In genomic region chr6:29388606-29389080, GRCm38 (mm10) we compare ENCODE assay signal across 8 mouse cellular contexts. TPM values are rescaled to one million over a fixed set of nuclear protein-coding genes. Genes with fewer than 3 reads are reported as not detected.
DNase-seq lines count a peak whose midpoint lies in the region; ATAC-seq and TF ChIP-seq lines count a peak whose summit lies in the region.

No protein-coding gene starts in this region.

- H3K4me1 ChIP-seq in embryonic facial prominence, embryonic 15.5 days, result peaks cover 25% of the 10 kb centered on the region
- H3K4me1 ChIP-seq in intestine, postnatal 0 days (replicated peaks; ENCODE audit: control insufficient read depth, insufficient read depth, low read length), result no peaks in the 10 kb centered on the region
- peaks cover 14% of the 10 kb centered on the region for H3K4me1 ChIP-seq in midbrain, embryonic 10.5 days
- H3K4me1 ChIP-seq in stomach, postnatal 0 days (replicated peaks; ENCODE audit: control insufficient read depth, insufficient read depth), result peaks cover 4% of the 10 kb centered on the region; the same call in 1 of the 2 replicates

- H3K9ac ChIP-seq in embryonic facial prominence, embryonic 15.5 days, result no peak overlapping the region; the same call in 1 of the 2 replicates
- H3K9ac ChIP-seq in intestine, postnatal 0 days (ENCODE audit: low read depth, low read length), result no peak overlapping the region
- H3K9ac ChIP-seq in stomach, postnatal 0 days (ENCODE audit: low read length), result no peak overlapping the region; the same call in 1 of the 2 replicates

- H3K4me2 ChIP-seq in embryonic facial prominence, embryonic 15.5 days (replicated peaks), result peak overlapping the region; percentile 47
- H3K4me2 ChIP-seq in intestine, postnatal 0 days (replicated peaks; ENCODE audit: low read depth), result peak overlapping the region; percentile 42
- peak overlapping the region; percentile 42 for H3K4me2 ChIP-seq in stomach, postnatal 0 days (replicated peaks; ENCODE audit: low read depth)

- H3K36me3 ChIP-seq in embryonic facial prominence, embryonic 15.5 days, result no peaks in the 10 kb centered on the region
- H3K36me3 ChIP-seq in intestine, postnatal 0 days (ENCODE audit: control insufficient read depth, insufficient read depth), result no peaks in the 10 kb centered on the region
- no peaks in the 10 kb centered on the region for H3K36me3 ChIP-seq in midbrain, embryonic 10.5 days
- H3K36me3 ChIP-seq in stomach, postnatal 0 days (ENCODE audit: control insufficient read depth, insufficient read depth, low read length), result no peaks in the 10 kb centered on the region

- H3K27ac ChIP-seq in embryonic facial prominence, embryonic 15.5 days (replicated peaks), result peak overlapping the region; percentile 86
- H3K27ac ChIP-seq in intestine, postnatal 0 days (ENCODE audit: low read depth, low read length), result no peak overlapping the region
- H3K27ac ChIP-seq in midbrain, embryonic 10.5 days (replicated peaks), result no peak overlapping the region
- H3K27ac ChIP-seq in stomach, postnatal 0 days (replicated peaks), result peak overlapping the region; percentile 87

- H3K27me3 ChIP-seq in embryonic facial prominence, embryonic 15.5 days, result no peaks in the 10 kb centered on the region
- H3K27me3 ChIP-seq in intestine, postnatal 0 days (replicated peaks; ENCODE audit: control insufficient read depth, insufficient read depth, low read length), result peaks cover 1% of the 10 kb centered on the region; the same call in 1 of the 2 replicates
- peaks cover 34% of the 10 kb centered on the region for H3K27me3 ChIP-seq in midbrain, embryonic 10.5 days (ENCODE audit: low read depth, poor library complexity, severe bottlenecking)
- no peaks in the 10 kb centered on the region for H3K27me3 ChIP-seq in stomach, postnatal 0 days (ENCODE audit: control insufficient read depth, insufficient read depth, low read length)

- TF ChIP-seq EP300 in stomach, postnatal 0 days (optimal IDR thresholded peaks at IDR 0.05), result no peak

- DNase-seq in 3T3-L1 (ENCODE audit: low read depth, low spot score), result peak; percentile 100
- DNase-seq in adrenal gland, postnatal 25 days, result peak; percentile 86
- DNase-seq in heart, adult 18-20 months, result peak; percentile 94 to 96
- peak; percentile 76 to 77 for DNase-seq in left cerebral cortex, postnatal 36 days (ENCODE audit: low spot score in 2 of 2)
- DNase-seq in midbrain, embryonic 10.5 days (ENCODE audit: low spot score), result peak; percentile 46
- DNase-seq in stomach, postnatal 0 days (ENCODE audit: low spot score), result peak; percentile 83

- ATAC-seq in embryonic facial prominence, embryonic 15.5 days (ENCODE audit: insufficient number of reproducible peaks, low FRiP score, low TSS enrichment, low read depth), result peak; percentile 94
- ATAC-seq in intestine, postnatal 0 days, result peak; percentile 70; the same call in 1 of the 2 replicates
- peak; percentile 92 for ATAC-seq in stomach, postnatal 0 days (ENCODE audit: low FRiP score, low TSS enrichment)

- peak overlapping the region; percentile 41 for H3K4me3 ChIP-seq in embryonic facial prominence, embryonic 15.5 days (replicated peaks)
- 0 out of 2 replicates have a peak overlapping the region, but pooled peaks have one; percentile 11 for H3K4me3 ChIP-seq in intestine, postnatal 0 days (ENCODE audit: low read depth, low read length)
- peak overlapping the region; percentile 38; the same call in 1 of the 2 replicates for H3K4me3 ChIP-seq in midbrain, embryonic 10.5 days
- peak overlapping the region; percentile 27 for H3K4me3 ChIP-seq in stomach, postnatal 0 days (ENCODE audit: low read depth, low read length)

- no peaks in the 10 kb centered on the region for H3K9me3 ChIP-seq in embryonic facial prominence, embryonic 15.5 days (replicated peaks)
- no peaks in the 10 kb centered on the region for H3K9me3 ChIP-seq in intestine, postnatal 0 days (ENCODE audit: control insufficient read depth)
- no peaks in the 10 kb centered on the region for H3K9me3 ChIP-seq in midbrain, embryonic 10.5 days (replicated peaks)
- no peaks in the 10 kb centered on the region for H3K9me3 ChIP-seq in stomach, postnatal 0 days (ENCODE audit: control insufficient read depth, low read length)

- 9% methylated on average over 11 of the region's 11 CpGs for whole genome bisulfite sequencing in embryonic facial prominence, embryonic 15.5 days
- 21% methylated on average over 11 of the region's 11 CpGs for WGBS in intestine, postnatal 0 days
- WGBS in midbrain, embryonic 10.5 days, result 13% methylated on average over 11 of the region's 11 CpGs
- WGBS in stomach, postnatal 0 days, result 3% methylated on average over 11 of the region's 11 CpGs

- TF ChIP-seq CTCF in intestine, postnatal 0 days (IDR thresholded peaks at IDR 0.05; ENCODE audit: low read depth), result no peak
- TF ChIP-seq CTCF in stomach, postnatal 0 days (IDR thresholded peaks at IDR 0.05; ENCODE audit: low read depth), result no peak

- intact Hi-C loops in left cerebral cortex, postnatal 36 days (cut with DNase I), result no loop called here

RNA-seq across cellular contexts. Expression of gene Opn1sw, which starts 0.4 kb away (rescaled TPM):
- total RNA-seq in adrenal gland, postnatal 25 days (2021), result 0.12 TPM in 1 of 2 replicates, not detected in the other
- 0.85 and 1.2 TPM in 2 replicates for polyA plus RNA-seq in embryonic facial prominence, embryonic 15.5 days (2015; fragmentation: Nextera tagmentation; extraction: Ambion mirVana)
- total RNA-seq in heart, adult 18-20 months (2021), result not detected
- polyA plus RNA-seq in intestine, postnatal 0 days (2015; fragmentation: Nextera tagmentation; extraction: Ambion mirVana), result 0.13 and 0.21 TPM in 2 replicates
- total RNA-seq in left cerebral cortex, postnatal 36 days (2021), result under 1 TPM in 1 of 2 experiments, not detected in 1; 0.17 TPM
- polyA plus RNA-seq in midbrain, embryonic 10.5 days (2016; fragmentation: Nextera tagmentation; extraction: Ambion mirVana), result 0.14 and 0.20 TPM in 2 replicates
- 1.9 and 2.1 TPM in 2 replicates for polyA plus RNA-seq in stomach, postnatal 0 days (2015; fragmentation: Nextera tagmentation; extraction: Ambion mirVana)

RNA-seq across cellular contexts. Expression of gene Ccdc136, which starts 7.5 kb away (rescaled TPM):
- 3.6 and 4.7 TPM in 2 replicates for total RNA-seq in adrenal gland, postnatal 25 days (2021)
- polyA plus RNA-seq in embryonic facial prominence, embryonic 15.5 days (2015; fragmentation: Nextera tagmentation; extraction: Ambion mirVana), result 23.6 and 24.0 TPM in 2 replicates
- total RNA-seq in heart, adult 18-20 months (2021), result 1 to 10 TPM; 1.6 to 2.1 TPM
- polyA plus RNA-seq in intestine, postnatal 0 days (2015; fragmentation: Nextera tagmentation; extraction: Ambion mirVana), result 3.3 and 4.0 TPM in 2 replicates
- total RNA-seq in left cerebral cortex, postnatal 36 days (2021), result 10 to 100 TPM; 90.3 to 90.4 TPM
- polyA plus RNA-seq in midbrain, embryonic 10.5 days (2016; fragmentation: Nextera tagmentation; extraction: Ambion mirVana), result 20.9 and 21.7 TPM in 2 replicates
- 12.4 and 12.6 TPM in 2 replicates for polyA plus RNA-seq in stomach, postnatal 0 days (2015; fragmentation: Nextera tagmentation; extraction: Ambion mirVana)

RNA-seq across cellular contexts. Expression of gene Calu, which starts 40.8 kb away (rescaled TPM):
- 126 and 127 TPM in 2 replicates for total RNA-seq in adrenal gland, postnatal 25 days (2021)
- polyA plus RNA-seq in embryonic facial prominence, embryonic 15.5 days (2015; fragmentation: Nextera tagmentation; extraction: Ambion mirVana), result 457 and 464 TPM in 2 replicates
- 100 to 1,000 TPM; 239 to 241 TPM for total RNA-seq in heart, adult 18-20 months (2021)
- polyA plus RNA-seq in intestine, postnatal 0 days (2015; fragmentation: Nextera tagmentation; extraction: Ambion mirVana), result 126 and 134 TPM in 2 replicates
- 10 to 100 TPM; 65.3 to 66.4 TPM for total RNA-seq in left cerebral cortex, postnatal 36 days (2021)
- 246 and 248 TPM in 2 replicates for polyA plus RNA-seq in midbrain, embryonic 10.5 days (2016; fragmentation: Nextera tagmentation; extraction: Ambion mirVana)
- 174 and 205 TPM in 2 replicates for polyA plus RNA-seq in stomach, postnatal 0 days (2015; fragmentation: Nextera tagmentation; extraction: Ambion mirVana)

RNA-seq across cellular contexts. Expression of gene Flnc, which starts 44.4 kb away (rescaled TPM):
- total RNA-seq in adrenal gland, postnatal 25 days (2021), result 1.4 and 1.8 TPM in 2 replicates
- polyA plus RNA-seq in embryonic facial prominence, embryonic 15.5 days (2015; fragmentation: Nextera tagmentation; extraction: Ambion mirVana), result 24.0 and 28.7 TPM in 2 replicates
- 100 to 1,000 TPM; 215 to 222 TPM for total RNA-seq in heart, adult 18-20 months (2021)
- polyA plus RNA-seq in intestine, postnatal 0 days (2015; fragmentation: Nextera tagmentation; extraction: Ambion mirVana), result 3.5 and 3.8 TPM in 2 replicates
- total RNA-seq in left cerebral cortex, postnatal 36 days (2021), result 1 to 10 TPM; 1.7 to 2.0 TPM
- 2.8 and 4.1 TPM in 2 replicates for polyA plus RNA-seq in midbrain, embryonic 10.5 days (2016; fragmentation: Nextera tagmentation; extraction: Ambion mirVana)
- 5.5 and 5.9 TPM in 2 replicates for polyA plus RNA-seq in stomach, postnatal 0 days (2015; fragmentation: Nextera tagmentation; extraction: Ambion mirVana)

Comparison
In these comparisons a context has a peak if more than half of its experiments do, and no peak if none do; other contexts are left out.
1. DNase-seq: peak in every context shown above with its lines; median percentile 100 in 3T3-L1; 95 in heart, adult 18-20 months; 86 in adrenal gland, postnatal 25 days; 83 in stomach, postnatal 0 days; 76 in left cerebral cortex, postnatal 36 days; 46 in midbrain, embryonic 10.5 days.
2. H3K27ac ChIP-seq: peak in embryonic facial prominence, embryonic 15.5 days (single experiment) and stomach, postnatal 0 days (single experiment); none in intestine, postnatal 0 days (single experiment) and midbrain, embryonic 10.5 days (single experiment).
3. Peak in every context shown above with its lines, with median percentiles within 50 percentile points of each other: ATAC-seq, H3K4me2 ChIP-seq and H3K4me3 ChIP-seq.